Comparison of ENCODE assay signal across 15 mouse cellular contexts in the genomic region with DNA sequence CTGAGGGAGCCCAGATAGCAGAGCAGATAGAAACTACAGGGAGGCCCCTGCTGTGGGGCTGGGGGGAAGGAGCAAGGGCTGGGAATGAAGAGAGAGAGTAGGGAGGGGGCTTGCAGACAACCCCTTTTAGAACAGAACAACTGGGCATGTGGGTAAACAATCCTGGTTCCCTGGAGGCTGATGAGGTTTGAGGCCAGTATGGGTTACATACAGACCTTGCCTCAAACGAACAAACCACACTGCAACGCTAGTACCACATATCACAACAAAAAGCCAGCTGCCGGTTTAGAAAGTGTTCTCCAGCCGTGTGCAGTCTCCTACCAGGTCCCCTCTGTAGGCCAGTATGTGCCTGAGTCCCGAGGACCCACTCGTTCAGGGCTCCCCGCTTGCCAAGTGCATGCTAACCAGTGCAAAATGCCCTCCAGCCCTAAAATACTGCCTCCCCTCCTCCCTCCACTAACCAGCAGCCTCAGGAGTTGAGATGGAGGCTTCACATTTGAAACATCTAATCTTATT. TPM values are rescaled to one million over a fixed set of nuclear protein-coding genes. Genes with fewer than 3 reads are reported as not detected.
DNase-seq lines count a peak whose midpoint lies in the region; ATAC-seq and TF ChIP-seq lines count a peak whose summit lies in the region.
"Had no signal": no experiment of that assay in that cellular context is flagged by ENCODE, and none has a peak within 500 bp of the region (broad histone marks: within the 10 kb centered on the region; RNA-seq: fewer than 3 reads in every experiment).

No protein-coding gene starts in this region.

- H3K27ac ChIP-seq in heart, embryonic 15.5 days: peak overlapping the region; percentile 8; the same call in 1 of the 2 replicates
- H3K27ac ChIP-seq in heart, adult 2 months: no peak overlapping the region
- H3K27ac ChIP-seq in lung, postnatal 0 days (ENCODE audit: low read length): peak overlapping the region; percentile 51; the same call in 1 of the 2 replicates
- H3K27ac ChIP-seq in forebrain, embryonic 13.5 days: no peak overlapping the region
- H3K27ac ChIP-seq in midbrain, embryonic 15.5 days: no peak overlapping the region
- H3K27ac ChIP-seq: left cerebral cortex, adult 2 months had no signal

- no peaks in the 10 kb centered on the region for H3K9me3 ChIP-seq in heart, embryonic 15.5 days (replicated peaks)
- H3K9me3 ChIP-seq in lung, postnatal 0 days (ENCODE audit: low read length): no peaks in the 10 kb centered on the region
- no peaks in the 10 kb centered on the region for H3K9me3 ChIP-seq in forebrain, embryonic 13.5 days (replicated peaks)
- no peaks in the 10 kb centered on the region for H3K9me3 ChIP-seq in midbrain, embryonic 15.5 days

- H3K9ac ChIP-seq in heart, embryonic 15.5 days: no peak overlapping the region
- H3K9ac ChIP-seq in heart, adult 2 months (ENCODE audit: low read depth, low read length): no peak overlapping the region
- H3K9ac ChIP-seq in lung, postnatal 0 days (replicated peaks; ENCODE audit: low read depth): 0 out of 2 replicates have a peak overlapping the region, but pooled peaks have one; percentile 12
- H3K9ac ChIP-seq in forebrain, embryonic 13.5 days: peak overlapping the region; percentile 31; the same call in 1 of the 2 replicates
- H3K9ac ChIP-seq in midbrain, embryonic 15.5 days: no peak overlapping the region

- H3K4me1 ChIP-seq in heart, embryonic 15.5 days (replicated peaks): peaks cover 32% of the 10 kb centered on the region
- H3K4me1 ChIP-seq in heart, adult 2 months (ENCODE audit: control insufficient read depth, insufficient read depth, low read length): peaks cover 11% of the 10 kb centered on the region
- H3K4me1 ChIP-seq in lung, postnatal 0 days (ENCODE audit: insufficient read depth, low read depth, low read length): peaks cover 2% of the 10 kb centered on the region
- peaks cover 21% of the 10 kb centered on the region for H3K4me1 ChIP-seq in forebrain, embryonic 13.5 days
- peaks cover 12% of the 10 kb centered on the region for H3K4me1 ChIP-seq in midbrain, embryonic 15.5 days

- 31% methylated on average over 7 of the region's 7 CpGs for WGBS in heart, embryonic 15.5 days
- WGBS in heart, adult 2 months: 49% methylated on average over 7 of the region's 7 CpGs
- 35% methylated on average over 7 of the region's 7 CpGs for WGBS in lung, postnatal 0 days
- WGBS in forebrain, embryonic 13.5 days: 41% methylated on average over 7 of the region's 7 CpGs
- WGBS in midbrain, embryonic 15.5 days: 34% methylated on average over 7 of the region's 7 CpGs

- H3K4me2 ChIP-seq in heart, embryonic 15.5 days: peak overlapping the region; percentile 3; the same call in 1 of the 2 replicates
- H3K4me2 ChIP-seq in lung, postnatal 0 days (replicated peaks; ENCODE audit: low read depth, low read length): no peak overlapping the region; the same call in 1 of the 2 replicates
- H3K4me2 ChIP-seq in forebrain, embryonic 13.5 days: no peak overlapping the region
- no peak overlapping the region for H3K4me2 ChIP-seq in midbrain, embryonic 15.5 days

- ATAC-seq in heart, embryonic 15.5 days (replicated peaks; ENCODE audit: insufficient number of reproducible peaks, insufficient read depth, low FRiP score, low read depth): no peak; the same call in 1 of the 2 replicates
- peak; percentile 42; the same call in 1 of the 2 replicates for ATAC-seq in lung, postnatal 0 days
- 0 out of 2 replicates have a peak, but pooled peaks have one; percentile 4 for ATAC-seq in forebrain, embryonic 13.5 days
- ATAC-seq in midbrain, embryonic 15.5 days (replicated peaks): 0 out of 2 replicates have a peak, but pooled peaks have one; percentile 21
- ATAC-seq: CD4-positive, CD25-positive, alpha-beta regulatory T cell, adult 4 months; inflammation-experienced regulatory T-cells, adult 6 months; Patski had no signal

- no peaks in the 10 kb centered on the region for H3K36me3 ChIP-seq in heart, embryonic 15.5 days
- H3K36me3 ChIP-seq in heart, adult 2 months (ENCODE audit: control insufficient read depth, insufficient read depth, low read length): no peaks in the 10 kb centered on the region
- H3K36me3 ChIP-seq in lung, postnatal 0 days (ENCODE audit: insufficient read depth, low read length): no peaks in the 10 kb centered on the region
- H3K36me3 ChIP-seq in forebrain, embryonic 13.5 days (ENCODE audit: poor library complexity, severe bottlenecking): no peaks in the 10 kb centered on the region
- H3K36me3 ChIP-seq in midbrain, embryonic 15.5 days (replicated peaks): no peaks in the 10 kb centered on the region

- peaks cover 10% of the 10 kb centered on the region for H3K79me2 ChIP-seq in heart, adult 2 months (replicated peaks; ENCODE audit: control insufficient read depth, insufficient read depth, low read length)

- intact Hi-C loops in heart, adult 2 months (cut with DNase I): no loop called here

- no peak for DNase-seq in heart, adult 2 months
- DNase-seq in lung, postnatal 0 days (ENCODE audit: low spot score): no peak
- no peak for DNase-seq in lung, postnatal 4 days
- no peak for DNase-seq in layer of hippocampus, postnatal 25 days (ENCODE audit: extremely low spot score in 1 of 2, low spot score in 1 of 2)
- no peak for DNase-seq in layer of hippocampus, postnatal 36 days
- DNase-seq: cerebellum, adult 2 months; lung, adult 18-20 months; right cerebral cortex, adult 18-20 months had no signal

- TF ChIP-seq POLR2A in heart, adult 2 months (IDR thresholded peaks at IDR 0.05; ENCODE audit: insufficient read depth, low read depth, low read length): no peak

- no peaks in the 10 kb centered on the region for H3K27me3 ChIP-seq in heart, embryonic 15.5 days
- H3K27me3 ChIP-seq in heart, adult 2 months (ENCODE audit: control insufficient read depth, insufficient read depth, low read length): no peaks in the 10 kb centered on the region
- H3K27me3 ChIP-seq in lung, postnatal 0 days (replicated peaks; ENCODE audit: insufficient read depth, low read length): no peaks in the 10 kb centered on the region
- H3K27me3 ChIP-seq in forebrain, embryonic 13.5 days: no peaks in the 10 kb centered on the region
- no peaks in the 10 kb centered on the region for H3K27me3 ChIP-seq in midbrain, embryonic 15.5 days (replicated peaks)
- H3K27me3 ChIP-seq: Patski had no signal

- TF ChIP-seq EP300 in heart, adult 2 months (IDR thresholded peaks at IDR 0.05; ENCODE audit: insufficient read depth, low read depth, low read length): no peak
- no peak for TF ChIP-seq EP300 in lung, postnatal 0 days (IDR thresholded peaks at IDR 0.05)

- H3K4me3 ChIP-seq in heart, embryonic 15.5 days: no peak overlapping the region
- H3K4me3 ChIP-seq in heart, adult 2 months: no peak overlapping the region
- H3K4me3 ChIP-seq in lung, postnatal 0 days (ENCODE audit: low read depth, low read length): no peak overlapping the region
- H3K4me3 ChIP-seq in forebrain, embryonic 13.5 days: no peak overlapping the region
- no peak overlapping the region for H3K4me3 ChIP-seq in midbrain, embryonic 15.5 days
- H3K4me3 ChIP-seq: left cerebral cortex, adult 2 months had no signal

- TF ChIP-seq CTCF in heart, adult 2 months (IDR thresholded peaks at IDR 0.05): no peak
- no peak for TF ChIP-seq CTCF in lung, postnatal 0 days (IDR thresholded peaks at IDR 0.05)

RNA-seq across cellular contexts. Expression of gene Elovl5, which starts 32.6 kb away (rescaled TPM):
- polyA plus RNA-seq in heart, embryonic 15.5 days (2015; fragmentation: Nextera tagmentation; extraction: Ambion mirVana): 50.0 and 60.2 TPM in 2 replicates
- 10 to 100 TPM; 34.0 to 37.5 TPM for total RNA-seq in heart, adult 2 months (2021)
- polyA plus RNA-seq in heart, adult 2 months (2012; rRNA removed): 35.9 and 50.2 TPM in 2 replicates
- 179 and 213 TPM in 2 replicates for polyA plus RNA-seq in lung, postnatal 0 days (2015; fragmentation: Nextera tagmentation; extraction: Ambion mirVana)
- 60.9 and 61.6 TPM in 2 replicates for polyA plus RNA-seq in forebrain, embryonic 13.5 days (2015; fragmentation: Nextera tagmentation; extraction: Ambion mirVana)
- polyA plus RNA-seq in midbrain, embryonic 15.5 days (2015; fragmentation: Nextera tagmentation; extraction: Ambion mirVana): 58.7 and 62.0 TPM in 2 replicates
- total RNA-seq in layer of hippocampus, postnatal 25 days (2021): 10 to 100 TPM; 68.9 to 74.6 TPM
- total RNA-seq in layer of hippocampus, postnatal 36 days (2021): 10 to 100 TPM; 69.6 to 74.8 TPM

Comparison
In these comparisons a context has a peak if more than half of its experiments do, and no peak if none do; other contexts are left out.
1. H3K27ac ChIP-seq: peak in heart, embryonic 15.5 days (single experiment) and lung, postnatal 0 days (single experiment); none in heart, adult 2 months (single experiment), forebrain, embryonic 13.5 days (single experiment) and midbrain, embryonic 15.5 days (single experiment).
2. H3K9ac ChIP-seq: peak in lung, postnatal 0 days (single experiment) and forebrain, embryonic 13.5 days (single experiment); none in heart, embryonic 15.5 days (single experiment), heart, adult 2 months (single experiment) and midbrain, embryonic 15.5 days (single experiment).